Mouse (Mus musculus) megakaryocyte, embryonic 14.5 days (primary cell): ENCODE data around the gene Amigo2.

Source experiments
- FLI1 ChIP-seq: IDR thresholded peaks from 2 replicates; pipeline ENCODE4 v1.6.1; 2012; ENCODE audit warnings: low read length, inconsistent platforms, mixed read lengths
- GATA1 ChIP-seq: IDR thresholded peaks from 3 replicates; pipeline ENCODE4 v1.6.1; 2012; ENCODE audit warnings: mixed read lengths, low read length, inconsistent platforms, borderline replicate concordance

DNA sequence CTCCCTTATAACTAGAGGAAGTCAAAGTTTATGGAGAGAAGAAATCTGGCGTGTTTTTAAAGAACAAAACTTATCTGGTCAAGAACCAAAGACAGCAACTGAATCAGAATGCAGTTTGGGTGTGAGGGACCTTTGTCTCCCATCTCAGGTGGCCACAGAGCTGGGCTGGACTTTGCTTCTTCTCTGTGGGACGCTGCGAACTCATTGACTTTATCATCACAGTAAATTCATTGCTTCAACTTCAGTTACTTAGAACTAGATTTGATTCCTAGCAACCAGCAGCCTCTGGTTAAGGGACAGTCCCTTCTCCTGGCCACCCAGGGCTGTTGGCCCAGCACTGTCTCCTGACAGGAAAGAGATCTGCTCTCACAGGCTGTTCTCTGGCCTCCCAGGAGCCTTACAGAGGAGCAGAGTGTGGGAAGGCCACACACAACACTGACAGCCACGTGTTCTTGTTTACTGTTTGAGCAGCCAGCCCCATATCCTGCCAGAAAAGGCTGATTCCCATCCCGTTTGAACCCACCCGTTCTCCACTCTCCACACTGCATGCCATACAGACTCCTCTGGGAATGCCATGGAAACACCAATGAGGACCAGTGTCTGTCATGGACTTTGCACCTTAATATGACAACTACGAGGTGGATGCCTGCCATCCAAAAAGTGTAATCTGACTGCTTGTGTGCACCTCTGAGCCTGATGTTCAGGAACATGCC is 25.1 kb upstream of the Amigo2 start:
- no peak for TF ChIP-seq GATA1
- TF ChIP-seq FLI1: no peak
